Mouse (Mus musculus): ENCODE results near the gene Rpl36al. TPM values are rescaled to one million over a fixed set of nuclear protein-coding genes. Genes with fewer than 3 reads are reported as not detected.

The Rpl36al gene
- polyA plus RNA-seq (2012; rRNA removed) = 321 and 360 TPM in 2 replicates

DNA sequence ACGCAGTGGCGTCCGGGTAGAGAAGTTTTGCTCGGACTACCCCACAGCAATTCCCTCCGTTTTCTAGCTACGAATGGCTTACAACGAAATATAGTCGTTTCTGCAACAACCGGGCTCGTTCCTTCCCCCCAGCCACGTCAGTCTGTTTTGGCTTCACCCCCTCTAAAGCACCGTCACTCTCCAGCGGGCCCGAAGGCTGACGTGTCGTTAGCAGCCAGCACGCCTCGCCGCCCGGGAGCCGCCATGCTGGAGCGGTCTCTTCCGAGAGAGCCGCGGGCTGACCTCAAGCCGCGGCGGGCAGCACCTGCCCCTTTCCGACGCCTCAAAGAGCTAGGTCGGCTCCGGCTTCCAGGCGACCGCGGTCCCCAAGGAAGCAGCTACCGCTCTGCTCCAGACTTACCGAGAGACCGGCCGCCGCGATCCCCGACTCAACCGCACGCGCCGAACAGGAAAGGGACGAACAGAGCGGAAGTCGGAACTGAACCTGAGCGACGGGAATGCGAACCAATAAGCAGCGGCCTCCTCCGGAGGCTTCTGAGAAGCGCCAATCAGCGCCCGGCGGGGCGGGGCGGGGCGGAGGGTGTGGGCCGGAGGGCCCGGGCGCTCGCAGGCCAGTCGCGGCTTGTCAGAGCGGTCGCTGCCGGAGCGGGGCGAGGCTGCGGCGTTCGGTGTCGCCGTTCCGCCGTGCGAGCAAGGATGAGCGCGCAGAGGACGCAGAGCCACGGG is at the start of gene Rpl36al, which contains the start of gene Mgat2:
Gene Rpl36al (minus strand): TSS at position 501 of the 726 bp plus-strand sequence.
Gene Mgat2 (plus strand): TSS at position 575 of the 726 bp plus-strand sequence.
- Histone ChIP-seq H3K27me3 (ENCODE audit: control insufficient read depth, insufficient read depth, low read length) (no peaks in the 10 kb centered on the region), H3K27ac (ENCODE audit: insufficient read depth, low read length) (peak within 1 kb of the TSS; percentile 88), H3K4me3 (replicated peaks; ENCODE audit: insufficient read depth, low read depth, low read length) (peak within 1 kb of the TSS; percentile 91), H3K4me1 (ENCODE audit: control insufficient read depth, insufficient read depth, low read length) (peaks cover 6% of the 10 kb centered on the region; the same call in 1 of the 2 replicates)
- DNase-seq = peak; percentile 99
- TF ChIP-seq CTCF (IDR thresholded peaks at IDR 0.05; ENCODE audit: borderline replicate concordance, insufficient read depth, low read depth, low read length) = no peak
- peak; percentile 93 for TF ChIP-seq POLR2A (IDR thresholded peaks at IDR 0.05; ENCODE audit: borderline replicate concordance, insufficient read depth, low read length)
- under 1% methylated on average over 84 of the region's 84 CpGs for WGBS

- H3K27ac ChIP-seq (ENCODE audit: insufficient read depth, low read length) = no peak overlapping the region
- TF ChIP-seq POLR2A (IDR thresholded peaks at IDR 0.05; ENCODE audit: borderline replicate concordance, insufficient read depth, low read length) = no peak
- no peak for TF ChIP-seq CTCF (IDR thresholded peaks at IDR 0.05; ENCODE audit: borderline replicate concordance, insufficient read depth, low read depth, low read length)
- no peak for DNase-seq
- H3K4me1 ChIP-seq (ENCODE audit: control insufficient read depth, insufficient read depth, low read length) = no peaks in the 10 kb centered on the region
- 65% methylated on average over 2 of the region's 2 CpGs for WGBS
- H3K27me3 ChIP-seq (ENCODE audit: control insufficient read depth, insufficient read depth, low read length) = no peaks in the 10 kb centered on the region
- H3K4me3 ChIP-seq (replicated peaks; ENCODE audit: insufficient read depth, low read depth, low read length) = no peak overlapping the region
Measured at GRCm38 (mm10) chr12:69229251-69229650, 45.4 kb upstream of the Rpl36al start.

DNA sequence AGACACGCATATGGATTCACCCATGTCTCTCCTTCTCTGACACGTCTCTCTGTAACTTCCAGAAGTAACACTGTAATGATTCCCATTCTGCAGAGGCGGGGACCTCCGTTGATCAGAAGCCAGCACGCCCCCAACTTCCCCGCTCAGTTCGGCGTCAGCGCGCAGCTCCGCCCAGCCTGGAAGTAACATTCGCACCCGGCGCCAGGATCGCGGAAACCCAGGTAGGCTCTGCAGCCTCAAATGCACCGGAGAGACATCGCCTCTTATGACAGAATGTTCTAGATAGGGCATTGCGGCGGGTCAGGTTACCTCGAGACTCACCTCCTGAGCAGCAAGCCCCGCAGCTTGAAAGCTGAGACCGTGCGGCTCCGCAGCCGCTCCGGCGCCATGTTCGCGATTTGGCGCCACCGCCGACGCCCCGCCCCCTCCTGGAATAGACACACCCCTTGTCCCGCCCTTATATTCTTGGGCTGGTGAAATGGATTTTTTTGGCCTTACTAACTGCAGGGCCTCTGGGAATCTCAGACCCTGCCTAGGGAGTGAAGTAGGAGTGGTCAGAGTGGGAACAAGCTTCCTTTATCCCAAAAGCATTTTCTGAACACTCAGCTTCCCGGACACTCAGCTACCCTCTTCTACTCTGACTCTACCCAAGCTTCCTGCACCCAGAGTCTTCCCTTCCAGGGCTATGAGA is 44.0 kb upstream of the Rpl36al start, which contains the start of gene Pole2:
Gene Pole2 (minus strand): TSS at position 420 of the 691 bp plus-strand sequence.
- peak; percentile 80 to 86 for DNase-seq
- Histone ChIP-seq H3K27me3 (ENCODE audit: control insufficient read depth, insufficient read depth, low read length) (no peaks in the 10 kb centered on the region), H3K27ac (ENCODE audit: insufficient read depth, low read length) (no peak within 1 kb of the TSS), H3K4me1 (ENCODE audit: control insufficient read depth, insufficient read depth, low read length) (no peaks in the 10 kb centered on the region), H3K4me3 (replicated peaks; ENCODE audit: insufficient read depth, low read depth, low read length) (peak within 1 kb of the TSS; percentile 92)
- under 1% methylated on average over 37 of the region's 37 CpGs for WGBS
- no peak for TF ChIP-seq CTCF (IDR thresholded peaks at IDR 0.05; ENCODE audit: borderline replicate concordance, insufficient read depth, low read depth, low read length)
- peak; percentile 34; the same call in 1 of the 2 replicates for TF ChIP-seq POLR2A (IDR thresholded peaks at IDR 0.05; ENCODE audit: borderline replicate concordance, insufficient read depth, low read length)

GRCm38 (mm10) chr12:69220613-69221277 is 36.9 kb upstream of the Rpl36al start:
- 87% methylated on average over 19 of the region's 19 CpGs for WGBS
- DNase-seq = no peak
- no peak for TF ChIP-seq CTCF (IDR thresholded peaks at IDR 0.05; ENCODE audit: borderline replicate concordance, insufficient read depth, low read depth, low read length)
- TF ChIP-seq POLR2A (IDR thresholded peaks at IDR 0.05; ENCODE audit: borderline replicate concordance, insufficient read depth, low read length) = no peak
- H3K27me3 ChIP-seq (ENCODE audit: control insufficient read depth, insufficient read depth, low read length) = no peaks in the 10 kb centered on the region
- H3K27ac ChIP-seq (ENCODE audit: insufficient read depth, low read length) = no peak overlapping the region
- H3K4me1 ChIP-seq (ENCODE audit: control insufficient read depth, insufficient read depth, low read length) = no peaks in the 10 kb centered on the region
- H3K4me3 ChIP-seq (replicated peaks; ENCODE audit: insufficient read depth, low read depth, low read length) = no peak overlapping the region

- TF ChIP-seq POLR2A (IDR thresholded peaks at IDR 0.05; ENCODE audit: borderline replicate concordance, insufficient read depth, low read length) = no peak
- no peak for TF ChIP-seq CTCF (IDR thresholded peaks at IDR 0.05; ENCODE audit: borderline replicate concordance, insufficient read depth, low read depth, low read length)
- no peaks in the 10 kb centered on the region for H3K27me3 ChIP-seq (ENCODE audit: control insufficient read depth, insufficient read depth, low read length)
- no peak overlapping the region for H3K27ac ChIP-seq (ENCODE audit: insufficient read depth, low read length)
- WGBS = 82% methylated on average over 7 of the region's 7 CpGs
- DNase-seq = no peak
- H3K4me1 ChIP-seq (ENCODE audit: control insufficient read depth, insufficient read depth, low read length) = no peaks in the 10 kb centered on the region
- H3K4me3 ChIP-seq (replicated peaks; ENCODE audit: insufficient read depth, low read depth, low read length) = no peak overlapping the region
Measured at GRCm38 (mm10) chr12:69216587-69216986, 32.7 kb upstream of the Rpl36al start.

GRCm38 (mm10) chr12:69215000-69215785 is 31.3 kb upstream of the Rpl36al start:
- H3K27ac ChIP-seq (ENCODE audit: insufficient read depth, low read length) = no peak overlapping the region
- no peak for TF ChIP-seq CTCF (IDR thresholded peaks at IDR 0.05; ENCODE audit: borderline replicate concordance, insufficient read depth, low read depth, low read length)
- no peak for TF ChIP-seq POLR2A (IDR thresholded peaks at IDR 0.05; ENCODE audit: borderline replicate concordance, insufficient read depth, low read length)
- WGBS = 68% methylated on average over 3 of the region's 3 CpGs
- H3K4me3 ChIP-seq (replicated peaks; ENCODE audit: insufficient read depth, low read depth, low read length) = no peak overlapping the region
- H3K27me3 ChIP-seq (ENCODE audit: control insufficient read depth, insufficient read depth, low read length) = no peaks in the 10 kb centered on the region
- DNase-seq = no peak
- no peaks in the 10 kb centered on the region for H3K4me1 ChIP-seq (ENCODE audit: control insufficient read depth, insufficient read depth, low read length)

DNA sequence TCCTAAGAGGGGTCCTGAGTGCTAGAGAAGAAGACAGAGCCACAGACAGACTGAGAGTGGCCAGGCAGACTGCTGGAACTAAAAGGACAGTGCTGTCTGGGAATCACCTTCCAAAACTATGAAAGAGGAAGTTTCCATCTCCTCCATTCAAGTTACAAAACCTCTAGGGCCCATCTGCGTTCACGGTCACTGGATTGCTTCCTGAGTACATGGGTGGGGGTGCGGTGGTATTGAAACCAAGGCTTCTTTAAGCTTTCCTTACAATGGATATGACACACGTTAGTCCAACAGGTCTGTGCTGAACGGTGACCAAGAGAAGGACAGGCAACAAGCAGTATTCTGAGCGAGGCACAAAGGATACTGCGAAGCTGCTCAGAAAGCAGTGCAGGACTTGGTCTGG is 30.5 kb upstream of the Rpl36al start:
- H3K27me3 ChIP-seq (ENCODE audit: control insufficient read depth, insufficient read depth, low read length) = no peaks in the 10 kb centered on the region
- no peak overlapping the region for H3K27ac ChIP-seq (ENCODE audit: insufficient read depth, low read length)
- WGBS = 93% methylated on average over 7 of the region's 7 CpGs
- DNase-seq = no peak
- H3K4me1 ChIP-seq (ENCODE audit: control insufficient read depth, insufficient read depth, low read length) = no peaks in the 10 kb centered on the region
- TF ChIP-seq CTCF (IDR thresholded peaks at IDR 0.05; ENCODE audit: borderline replicate concordance, insufficient read depth, low read depth, low read length) (no peak), POLR2A (IDR thresholded peaks at IDR 0.05; ENCODE audit: borderline replicate concordance, insufficient read depth, low read length) (no peak)
- H3K4me3 ChIP-seq (replicated peaks; ENCODE audit: insufficient read depth, low read depth, low read length) = no peak overlapping the region

Measured in cerebellum, adult 2 months (tissue).